Comparison of ENCODE assay signal across 16 mouse cellular contexts in the genomic region with DNA sequence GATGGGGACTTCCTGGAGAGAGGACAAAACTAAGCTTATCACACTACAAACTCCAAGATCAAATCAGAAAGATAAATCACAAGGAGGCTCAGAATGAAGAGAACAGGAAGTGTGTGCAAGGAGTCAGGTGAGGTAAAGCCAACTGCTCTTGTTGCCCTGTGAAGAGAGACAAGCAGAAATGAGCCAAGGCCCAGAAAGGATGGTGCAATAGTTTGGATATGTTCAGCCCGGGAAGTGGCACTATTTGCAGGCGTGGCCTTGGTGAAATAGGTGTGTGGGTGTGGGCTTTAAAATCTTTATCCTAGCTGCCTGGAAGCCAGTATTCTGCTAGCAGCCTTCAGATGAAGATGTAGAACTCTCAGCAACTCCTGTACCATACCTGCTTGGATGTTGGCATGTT. TPM values are rescaled to one million over a fixed set of nuclear protein-coding genes. Genes with fewer than 3 reads are reported as not detected.
DNase-seq lines count a peak whose midpoint lies in the region; ATAC-seq and TF ChIP-seq lines count a peak whose summit lies in the region.
"Had no signal": no experiment of that assay in that cellular context is flagged by ENCODE, and none has a peak within 500 bp of the region (broad histone marks: within the 10 kb centered on the region; RNA-seq: fewer than 3 reads in every experiment).

No protein-coding gene starts in this region.

- peak; percentile 51 for DNase-seq in lung, postnatal 0 days (ENCODE audit: low spot score)
- DNase-seq in lung, postnatal 14 days = no peak
- peak; percentile 92 for DNase-seq in fat pad, adult 2 months (ENCODE audit: extremely low read depth, low read depth, low spot score)
- DNase-seq in liver, postnatal 0 days = peak; percentile 50
- no peak for DNase-seq in right cerebral cortex, postnatal 14 days
- no peak for DNase-seq in thymus, postnatal 4 days
- DNase-seq: cerebellum, adult 11-12 months; cerebellum, postnatal 36 days; heart, postnatal 10 days; kidney, postnatal 36 days; lung, embryonic 14.5 days; thymus, adult 18-20 months had no signal

- no peak overlapping the region for H3K27ac ChIP-seq in lung, postnatal 0 days (ENCODE audit: low read length)
- H3K27ac ChIP-seq in liver, postnatal 0 days (ENCODE audit: low read depth) = peak overlapping the region; percentile 96
- H3K27ac ChIP-seq in forebrain, embryonic 12.5 days = no peak overlapping the region

- TF ChIP-seq CTCF in lung, postnatal 0 days (IDR thresholded peaks at IDR 0.05) = no peak
- no peak for TF ChIP-seq CTCF in liver, postnatal 0 days (IDR thresholded peaks at IDR 0.05; ENCODE audit: low read depth)

- TF ChIP-seq EP300 in lung, postnatal 0 days (IDR thresholded peaks at IDR 0.05) = no peak
- no peak for TF ChIP-seq EP300 in liver, postnatal 0 days (IDR thresholded peaks at IDR 0.05; ENCODE audit: low read depth)

- no peaks in the 10 kb centered on the region for H3K36me3 ChIP-seq in lung, postnatal 0 days (ENCODE audit: insufficient read depth, low read length)
- no peaks in the 10 kb centered on the region for H3K36me3 ChIP-seq in liver, postnatal 0 days (replicated peaks; ENCODE audit: insufficient read depth, low read length)
- no peaks in the 10 kb centered on the region for H3K36me3 ChIP-seq in forebrain, embryonic 12.5 days (replicated peaks)

- H3K4me1 ChIP-seq in lung, postnatal 0 days (ENCODE audit: insufficient read depth, low read depth, low read length) = no peaks in the 10 kb centered on the region
- H3K4me1 ChIP-seq in liver, postnatal 0 days (ENCODE audit: insufficient read depth) = peaks cover 60% of the 10 kb centered on the region
- peaks cover 2% of the 10 kb centered on the region; the same call in 1 of the 2 replicates for H3K4me1 ChIP-seq in forebrain, embryonic 12.5 days

- no peak overlapping the region for H3K4me3 ChIP-seq in lung, postnatal 0 days (ENCODE audit: low read depth, low read length)
- H3K4me3 ChIP-seq in liver, postnatal 0 days (ENCODE audit: low read depth, low read length) = no peak overlapping the region
- H3K4me3 ChIP-seq in forebrain, embryonic 12.5 days (replicated peaks) = no peak overlapping the region

- no peaks in the 10 kb centered on the region for H3K27me3 ChIP-seq in lung, postnatal 0 days (replicated peaks; ENCODE audit: insufficient read depth, low read length)
- no peaks in the 10 kb centered on the region for H3K27me3 ChIP-seq in liver, postnatal 0 days (ENCODE audit: insufficient read depth, low read length)
- no peaks in the 10 kb centered on the region for H3K27me3 ChIP-seq in forebrain, embryonic 12.5 days

- peak; percentile 53; the same call in 1 of the 2 replicates for ATAC-seq in lung, postnatal 0 days
- ATAC-seq in liver, postnatal 0 days = peak; percentile 12; the same call in 1 of the 2 replicates
- ATAC-seq in forebrain, embryonic 12.5 days (ENCODE audit: low FRiP score) = no peak
- ATAC-seq: CD4-positive, CD25-positive, alpha-beta regulatory T cell, adult 4 months; hindbrain, embryonic 16.5 days had no signal

- no peaks in the 10 kb centered on the region for H3K9me3 ChIP-seq in lung, postnatal 0 days (ENCODE audit: low read length)
- H3K9me3 ChIP-seq in liver, postnatal 0 days (ENCODE audit: low read length) = 0 out of 2 replicates have a peak, but pooled peaks cover 2% of the 10 kb centered on the region
- no peaks in the 10 kb centered on the region for H3K9me3 ChIP-seq in forebrain, embryonic 12.5 days

- no peak overlapping the region for H3K9ac ChIP-seq in lung, postnatal 0 days (replicated peaks; ENCODE audit: low read depth)
- no peak overlapping the region; the same call in 1 of the 2 replicates for H3K9ac ChIP-seq in liver, postnatal 0 days (replicated peaks)
- H3K9ac ChIP-seq in forebrain, embryonic 12.5 days = no peak overlapping the region
- H3K9ac ChIP-seq: lung, embryonic 14.5 days had no signal

- no peak overlapping the region for H3K4me2 ChIP-seq in lung, postnatal 0 days (replicated peaks; ENCODE audit: low read depth, low read length)
- no peak overlapping the region for H3K4me2 ChIP-seq in liver, postnatal 0 days (ENCODE audit: low read depth, low read length)
- H3K4me2 ChIP-seq in forebrain, embryonic 12.5 days = no peak overlapping the region
- H3K4me2 ChIP-seq: lung, embryonic 14.5 days; midbrain, embryonic 11.5 days had no signal

- 50% methylated on average over 2 of the region's 2 CpGs for WGBS in lung, postnatal 0 days
- WGBS in liver, postnatal 0 days (ENCODE audit: insufficient replicate concordance) = 46% methylated on average over 2 of the region's 2 CpGs
- 93% methylated on average over 2 of the region's 2 CpGs for WGBS in forebrain, embryonic 12.5 days

RNA-seq across cellular contexts. Expression of a gene that starts 38.4 kb away (rescaled TPM):
- 15.6 TPM in 2 replicates for polyA plus RNA-seq in lung, postnatal 0 days (2015; fragmentation: Nextera tagmentation; extraction: Ambion mirVana)
- 10.1 and 10.4 TPM in 2 replicates for polyA plus RNA-seq in liver, postnatal 0 days (2015; fragmentation: Nextera tagmentation; extraction: Ambion mirVana)
- 9.1 and 11.7 TPM in 2 replicates for polyA plus RNA-seq in forebrain, embryonic 12.5 days (2016; fragmentation: Nextera tagmentation; extraction: Ambion mirVana)

Comparison
In these comparisons a context has a peak if more than half of its experiments do, and no peak if none do; other contexts are left out.
1. DNase-seq: peak in lung, postnatal 0 days (single experiment), fat pad, adult 2 months (single experiment) and liver, postnatal 0 days (single experiment); none in lung, postnatal 14 days (single experiment), right cerebral cortex, postnatal 14 days (single experiment) and thymus, postnatal 4 days (single experiment).